Mouse (Mus musculus) heart, postnatal 0 days (tissue): ENCODE measurements around the gene Zfp689. TPM values are rescaled to one million over a fixed set of nuclear protein-coding genes. Genes with fewer than 3 reads are reported as not detected.

Experiments
- ATAC-seq: fragments of 200-750 bp; cut with Nextera tagmentation; 2 replicates; pipeline ENCODE4 v1.8.0; 2017; ENCODE audit warnings: low read depth, moderate number of reproducible peaks, moderate library complexity; ENCODE audit not compliant: insufficient read depth
- DNase-seq: peaks from one replicate; pipeline ENCODE4 v3.0.0-alpha.2; 2016; ENCODE audit warnings: low spot score
- H3K27ac ChIP-seq: fragments of 300-500 bp; sonication (generic); 2 replicates; pipeline ENCODE4 v1.5.1; 2014; ENCODE audit warnings: low read depth, mild to moderate bottlenecking
- H3K27me3 ChIP-seq: fragments of 300-500 bp; sonication (generic); 2 replicates; pipeline ENCODE4 v1.6.1; 2014; ENCODE audit warnings: low read length, mixed read lengths; ENCODE audit not compliant: control insufficient read depth, insufficient read depth
- H3K36me3 ChIP-seq: fragments of 300-500 bp; sonication (generic); replicated peaks from 2 replicates; pipeline ENCODE4 v1.6.1; 2014; ENCODE audit warnings: low read length, mixed read lengths; ENCODE audit not compliant: control insufficient read depth, insufficient read depth
- H3K4me1 ChIP-seq: fragments of 300-500 bp; sonication (generic); 2 replicates; pipeline ENCODE4 v1.6.1; 2014; ENCODE audit warnings: antibody characterized with exemption; ENCODE audit not compliant: control insufficient read depth, insufficient read depth
- H3K4me2 ChIP-seq: fragments of 300-500 bp; sonication (generic); 2 replicates; pipeline ENCODE4 v1.6.1; 2014; ENCODE audit warnings: low read depth, mild to moderate bottlenecking, low read length, moderate library complexity
- H3K4me3 ChIP-seq: fragments of 300-500 bp; sonication (generic); 2 replicates; pipeline ENCODE4 v1.5.1; 2014; ENCODE audit warnings: low read depth, low read length
- H3K9ac ChIP-seq: fragments of 300-500 bp; sonication (generic); replicated peaks from 2 replicates; pipeline ENCODE4 v1.6.1; 2014; ENCODE audit warnings: low read depth, low read length, mixed read lengths
- H3K9me3 ChIP-seq: fragments of 300-500 bp; sonication (generic); replicated peaks from 2 replicates; pipeline ENCODE4 v1.6.1; 2016; ENCODE audit warnings: low read length; ENCODE audit not compliant: control insufficient read depth
- CTCF ChIP-seq: IDR thresholded peaks from 2 replicates; pipeline ENCODE4 v1.5.1; 2016; ENCODE audit warnings: antibody characterized with exemption, control low read depth, low read depth
- EP300 ChIP-seq: IDR thresholded peaks from 2 replicates; pipeline ENCODE4 v1.6.1; 2016; ENCODE audit warnings: antibody characterized with exemption, low read depth
- WGBS: fragments of 180-500 bp; shearing (Covaris S2); extraction: QIAGEN DNeasy Blood & Tissue Kit; methylation state at CpG from one replicate; pipeline ENCODE4 v1.1.7; 2014; 5-methylcytosine and 5-hydroxymethylcytosine counted together
- polyA plus RNA-seq: library from polyadenylated mRNA; unstranded; fragments of >200 nt; fragmentation: Nextera tagmentation; extraction: Ambion mirVana; gene quantifications from 2 replicates; pipeline ENCODE4 v1.2.1, GENCODE M21; 2015
- total RNA-seq: library from RNA; depleted of rRNA; stranded (reverse); fragments of >200 nt; gene quantifications from 2 replicates; pipeline ENCODE4 v1.2.3, GENCODE M21; 2014; ENCODE audit warnings: low replicate concordance

Gene Zfp689
- total and polyA plus RNA-seq, 2 experiments from 2014 or later: 2.6 to 3.0 TPM

DNA sequence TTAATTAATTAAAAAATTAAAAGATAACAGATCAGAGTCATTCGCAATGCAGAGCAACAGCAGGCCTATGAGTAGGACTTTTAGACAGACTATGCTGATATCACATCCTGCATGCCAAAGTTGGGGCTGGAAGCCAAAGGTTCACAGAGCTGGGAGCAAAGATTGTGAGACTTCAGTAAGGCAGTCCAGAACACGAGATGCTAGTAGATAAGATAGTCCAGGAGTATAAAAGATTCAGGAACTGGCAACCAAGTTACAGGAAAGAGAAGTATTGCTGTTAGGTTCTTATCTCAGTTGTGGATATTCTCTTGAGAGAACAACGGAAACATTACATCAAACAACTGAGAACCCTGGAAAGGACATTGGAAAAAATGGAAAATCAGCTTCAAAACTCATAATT, 22.6 kb downstream of the Zfp689 start:
- DNase-seq (peak; percentile 36), ATAC-seq (no peak)
- TF ChIP-seq CTCF (no peak), EP300 (peak; percentile 71; the same call in 1 of the 2 replicates)
- 39% methylated on average over 3 of the region's 3 CpGs for WGBS
- no peak overlapping the region for H3K27ac ChIP-seq
- no peaks in the 10 kb centered on the region for H3K36me3 ChIP-seq
- H3K9ac ChIP-seq: no peak overlapping the region
- H3K27me3 ChIP-seq: peaks cover 3% of the 10 kb centered on the region; the same call in 1 of the 2 replicates
- H3K4me1 ChIP-seq: peaks cover 1% of the 10 kb centered on the region
- H3K9me3 ChIP-seq: no peaks in the 10 kb centered on the region
- no peak overlapping the region for H3K4me3 ChIP-seq
- H3K4me2 ChIP-seq: no peak overlapping the region

DNA sequence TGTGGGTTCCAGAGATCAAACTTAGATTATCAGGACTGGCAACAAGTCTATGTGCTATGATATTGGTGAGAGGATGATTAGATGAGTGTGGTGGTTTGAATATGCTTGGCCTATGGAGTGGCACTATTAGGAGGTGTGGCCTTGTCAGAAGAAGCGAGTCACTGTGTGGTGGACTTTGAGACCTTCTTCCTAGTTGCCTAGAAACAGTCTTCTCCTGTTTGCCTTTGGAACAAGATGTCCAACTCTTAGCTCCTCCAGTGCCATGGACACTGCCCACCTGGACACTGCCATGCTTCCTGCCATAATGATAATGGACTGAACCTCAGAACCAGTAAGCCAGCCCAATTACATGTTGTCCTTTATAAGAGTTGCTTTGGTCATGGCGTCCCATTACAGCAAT, 23.0 kb downstream of the Zfp689 start:
- Histone ChIP-seq H3K27me3 (peaks cover 3% of the 10 kb centered on the region; the same call in 1 of the 2 replicates), H3K4me1 (peaks cover 4% of the 10 kb centered on the region), H3K36me3 (no peaks in the 10 kb centered on the region), H3K27ac (peak overlapping the region; percentile 35; the same call in 1 of the 2 replicates), H3K4me2 (no peak overlapping the region), H3K9me3 (no peaks in the 10 kb centered on the region), H3K4me3 (no peak overlapping the region), H3K9ac (no peak overlapping the region)
- ATAC-seq (no peak), DNase-seq (no peak)
- TF ChIP-seq CTCF (no peak), EP300 (no peak)
- WGBS: 78% methylated on average over 2 of the region's 2 CpGs

DNA sequence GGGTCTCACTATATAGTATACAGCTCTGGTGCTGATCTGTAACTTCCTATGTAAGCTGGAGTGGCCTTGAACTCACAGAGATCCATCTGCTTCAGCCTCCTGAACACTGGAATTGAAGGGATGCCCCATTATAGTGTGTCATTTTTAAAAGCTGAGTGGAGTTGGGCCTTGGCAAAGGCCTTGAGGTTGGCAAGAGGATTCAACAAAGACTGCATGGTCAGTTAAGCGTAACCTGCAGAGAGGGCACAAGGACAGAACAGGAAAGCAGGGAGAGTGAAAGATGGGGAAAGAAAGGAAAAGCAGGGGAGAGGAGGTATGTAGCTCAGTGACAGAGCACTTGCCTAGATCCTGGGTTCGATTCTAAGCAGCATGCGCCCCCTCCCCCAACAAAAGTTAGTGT, 23.7 kb downstream of the Zfp689 start:
- Histone ChIP-seq H3K27ac (no peak overlapping the region), H3K27me3 (peaks cover 3% of the 10 kb centered on the region; the same call in 1 of the 2 replicates), H3K9ac (no peak overlapping the region), H3K4me2 (no peak overlapping the region), H3K4me1 (peaks cover 4% of the 10 kb centered on the region), H3K4me3 (no peak overlapping the region), H3K9me3 (no peaks in the 10 kb centered on the region), H3K36me3 (no peaks in the 10 kb centered on the region)
- no peak for TF ChIP-seq CTCF
- no peak for TF ChIP-seq EP300
- no peak for ATAC-seq
- 82% methylated on average over 3 of the region's 3 CpGs for WGBS
- DNase-seq: no peak

DNA sequence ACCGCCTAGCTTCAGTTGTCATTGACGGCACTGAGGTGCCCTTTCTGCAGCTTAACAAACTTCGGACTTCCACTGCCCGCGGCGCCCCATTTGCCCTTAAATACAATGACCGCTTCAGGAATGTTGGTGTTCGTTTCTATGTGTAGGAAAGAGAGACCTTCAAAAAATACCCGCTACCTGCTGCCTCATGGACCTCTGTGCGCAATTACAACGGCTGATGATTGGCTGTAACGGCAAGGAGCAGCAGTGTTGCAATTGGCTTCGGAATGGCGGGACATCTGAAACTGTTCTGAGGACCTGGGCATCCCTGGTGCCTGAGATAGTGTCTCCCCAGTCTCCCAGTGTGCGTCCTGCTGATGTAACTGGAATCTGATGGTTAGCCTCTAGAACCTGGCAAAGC, 26.7 kb downstream of the Zfp689 start:
- H3K4me3 ChIP-seq: peak overlapping the region; percentile 86
- H3K4me2 ChIP-seq: peak overlapping the region; percentile 90
- H3K27me3 ChIP-seq: peaks cover 3% of the 10 kb centered on the region; the same call in 1 of the 2 replicates
- DNase-seq (no peak), ATAC-seq (peak; percentile 43; the same call in 1 of the 2 replicates)
- H3K4me1 ChIP-seq: peaks cover 4% of the 10 kb centered on the region
- H3K9ac ChIP-seq: no peak overlapping the region; the same call in 1 of the 2 replicates
- no peak overlapping the region for H3K27ac ChIP-seq
- peaks cover 8% of the 10 kb centered on the region; the same call in 1 of the 2 replicates for H3K36me3 ChIP-seq
- no peak for TF ChIP-seq EP300
- TF ChIP-seq CTCF: no peak
- whole genome bisulfite sequencing: 2% methylated on average over 15 of the region's 15 CpGs
- H3K9me3 ChIP-seq: no peaks in the 10 kb centered on the region

DNA sequence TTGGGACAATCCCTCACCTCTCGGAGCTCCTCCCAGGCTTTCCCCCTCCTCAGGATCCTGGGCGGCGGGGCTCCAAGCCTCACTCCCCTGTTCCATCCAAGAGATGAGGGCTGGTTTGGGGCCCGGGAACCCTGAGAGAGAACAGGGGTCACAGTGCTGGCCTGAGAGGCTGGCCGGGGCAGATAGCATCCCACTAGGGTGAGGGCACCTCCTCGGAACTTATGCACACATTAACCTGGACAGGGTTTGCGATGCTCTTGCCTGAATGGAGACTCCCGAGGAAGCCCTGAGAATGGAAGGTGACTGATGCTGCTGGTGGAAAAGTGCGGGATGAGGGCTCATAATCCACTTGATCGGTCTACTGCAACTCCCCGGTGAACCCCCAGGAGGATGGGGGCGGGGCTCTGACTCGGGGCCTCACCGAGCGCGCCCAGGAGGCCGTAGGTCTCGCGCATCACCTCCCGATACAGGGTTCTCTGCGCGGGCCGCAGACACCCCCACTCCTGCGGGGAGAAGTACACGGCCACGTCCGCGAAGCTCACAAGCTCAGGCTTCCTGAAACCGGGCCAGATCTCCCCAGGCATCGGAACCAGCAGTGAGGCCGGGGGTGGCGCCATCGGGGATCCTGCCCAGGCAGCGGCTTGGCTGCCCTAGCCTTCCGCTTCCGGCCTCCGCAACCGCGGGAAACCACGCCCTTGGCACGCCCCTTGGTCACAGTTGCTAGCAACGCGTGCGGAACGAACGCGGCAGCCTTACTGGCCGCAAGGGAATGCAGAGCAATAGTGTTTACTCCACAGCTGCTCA, 27.4 kb downstream of the Zfp689 start, which contains the start of gene Zfp688:
Zfp688 (minus strand) TSS at position 681 of the 804 bp plus-strand sequence.
- H3K4me3 ChIP-seq: peak within 1 kb of the TSS; percentile 86
- H3K27me3 ChIP-seq: peaks cover 3% of the 10 kb centered on the region; the same call in 1 of the 2 replicates
- peak; percentile 95 for ATAC-seq
- no peaks in the 10 kb centered on the region for H3K9me3 ChIP-seq
- peaks cover 4% of the 10 kb centered on the region for H3K4me1 ChIP-seq
- peak within 1 kb of the TSS; percentile 79 for H3K9ac ChIP-seq
- TF ChIP-seq EP300 (no peak; the same call in 1 of the 2 replicates), CTCF (peak; percentile 27; the same call in 1 of the 2 replicates)
- H3K4me2 ChIP-seq: peak within 1 kb of the TSS; percentile 90
- peak; percentile 90 for DNase-seq
- under 1% methylated on average over 48 of the region's 48 CpGs for WGBS
- peaks cover 8% of the 10 kb centered on the region; the same call in 1 of the 2 replicates for H3K36me3 ChIP-seq
- H3K27ac ChIP-seq: peak within 1 kb of the TSS; percentile 65
